Mouse (Mus musculus): ENCODE measurements around the gene Eya3. TPM values are rescaled to one million over a fixed set of nuclear protein-coding genes. Genes with fewer than 3 reads are reported as not detected.
A peak's percentile ranks its signal among the peaks of the same experiment; 100 is the strongest.

The Eya3 gene
- polyA plus RNA-seq, 1 experiment from 2014 or later: 19.9 TPM

GRCm38 (mm10) chr4:132611320-132611719, 27.5 kb upstream of the Eya3 start:
- Histone ChIP-seq H3K9me3 (peaks cover 10% of the 10 kb centered on the region; the same call in 1 of the 2 replicates), H3K4me1 (replicated peaks) (no peaks in the 10 kb centered on the region), H3K4me2 (replicated peaks) (no peak overlapping the region), H3K27ac (no peak overlapping the region), H3K9ac (replicated peaks) (no peak overlapping the region), H3K27me3 (no peaks in the 10 kb centered on the region), H3K4me3 (replicated peaks) (no peak overlapping the region), H3K36me3 (no peaks in the 10 kb centered on the region)
- ATAC-seq: no peak
- WGBS: 88% methylated on average over 8 of the region's 8 CpGs

DNA sequence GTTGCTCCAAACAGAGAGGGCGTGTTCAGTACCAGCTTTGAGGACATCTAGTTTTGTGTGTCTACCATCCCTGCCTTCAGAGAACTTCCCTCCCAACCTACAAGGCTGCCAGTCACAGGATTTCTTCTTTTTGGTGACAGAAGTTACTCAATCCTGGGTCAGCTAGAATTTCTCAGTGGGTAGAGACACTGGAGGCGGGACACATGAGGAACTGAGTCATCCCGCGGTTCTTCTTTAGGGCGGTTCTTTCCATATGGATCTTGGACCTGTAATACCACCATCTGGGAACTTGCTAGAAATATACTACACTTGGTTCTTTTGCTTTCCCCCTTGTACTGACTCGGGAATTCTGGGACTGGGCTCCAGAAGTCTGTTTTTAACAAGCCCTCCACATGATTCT, 20.9 kb upstream of the Eya3 start:
- Histone ChIP-seq H3K9me3 (peaks cover 10% of the 10 kb centered on the region; the same call in 1 of the 2 replicates), H3K9ac (replicated peaks) (no peak overlapping the region), H3K27me3 (no peaks in the 10 kb centered on the region), H3K27ac (no peak overlapping the region), H3K4me2 (replicated peaks) (no peak overlapping the region), H3K4me3 (replicated peaks) (no peak overlapping the region), H3K4me1 (replicated peaks) (no peaks in the 10 kb centered on the region), H3K36me3 (no peaks in the 10 kb centered on the region)
- no peak for ATAC-seq
- WGBS: 89% methylated on average over 6 of the region's 6 CpGs

DNA sequence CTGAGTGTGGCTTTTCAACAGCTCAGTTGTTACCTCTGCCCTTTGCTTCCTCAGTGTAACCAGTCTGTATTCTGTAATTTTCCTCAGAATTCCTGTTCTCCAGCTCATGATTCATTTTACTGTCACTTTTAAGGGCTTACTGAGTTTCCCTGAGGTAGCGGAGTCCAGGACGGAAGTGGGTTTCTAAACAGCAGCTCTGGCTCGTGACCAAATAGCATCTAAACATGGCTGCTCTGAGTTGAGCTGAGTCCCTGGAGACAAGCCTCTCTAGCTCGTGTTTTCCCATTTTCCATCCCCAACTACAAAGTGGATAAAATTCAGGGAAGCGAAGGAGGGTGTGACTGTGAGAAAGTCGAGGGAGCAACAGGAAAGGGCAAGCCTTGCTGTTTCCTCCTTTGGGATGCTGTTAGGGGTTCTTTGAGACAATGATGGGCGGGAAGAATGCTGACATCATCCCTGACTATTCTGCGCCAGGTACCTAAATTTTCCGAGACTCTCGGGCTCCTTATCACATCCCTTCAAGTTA, 19.9 kb upstream of the Eya3 start:
- Histone ChIP-seq H3K4me1 (replicated peaks) (no peaks in the 10 kb centered on the region), H3K9ac (replicated peaks) (no peak overlapping the region), H3K9me3 (peaks cover 10% of the 10 kb centered on the region; the same call in 1 of the 2 replicates), H3K36me3 (no peaks in the 10 kb centered on the region), H3K27ac (no peak overlapping the region), H3K4me2 (replicated peaks) (no peak overlapping the region), H3K27me3 (no peaks in the 10 kb centered on the region), H3K4me3 (replicated peaks) (no peak overlapping the region)
- no peak for ATAC-seq
- WGBS: 88% methylated on average over 10 of the region's 10 CpGs

DNA sequence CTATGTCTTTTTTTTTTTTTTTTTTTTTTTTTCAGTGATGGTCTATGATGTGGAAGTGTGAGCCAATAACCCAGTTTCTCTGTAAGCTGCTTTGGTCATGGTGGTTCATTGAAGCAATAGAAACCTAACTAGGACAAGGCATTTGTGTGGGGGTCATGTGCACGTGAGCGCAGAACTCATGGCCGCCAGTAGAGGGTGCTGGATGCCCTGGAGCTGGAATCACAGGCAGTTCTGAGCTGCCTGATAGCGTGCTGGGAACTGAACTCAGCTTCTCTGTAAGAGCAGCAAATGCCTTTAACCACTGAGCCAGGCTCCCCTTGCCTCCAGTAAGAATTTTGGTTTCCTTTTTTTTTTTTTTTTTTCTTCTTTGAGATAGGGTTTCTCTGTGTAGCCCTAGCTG, 18.7 kb upstream of the Eya3 start:
- no peaks in the 10 kb centered on the region for H3K4me1 ChIP-seq (replicated peaks)
- no peak overlapping the region for H3K9ac ChIP-seq (replicated peaks)
- no peak overlapping the region for H3K4me3 ChIP-seq (replicated peaks)
- H3K27ac ChIP-seq: no peak overlapping the region
- ATAC-seq: no peak
- 90% methylated on average over 4 of the region's 4 CpGs for WGBS
- H3K9me3 ChIP-seq: 0 out of 2 replicates have a peak, but pooled peaks cover 3% of the 10 kb centered on the region
- H3K27me3 ChIP-seq: no peaks in the 10 kb centered on the region
- H3K36me3 ChIP-seq: no peaks in the 10 kb centered on the region
- H3K4me2 ChIP-seq (replicated peaks): no peak overlapping the region

DNA sequence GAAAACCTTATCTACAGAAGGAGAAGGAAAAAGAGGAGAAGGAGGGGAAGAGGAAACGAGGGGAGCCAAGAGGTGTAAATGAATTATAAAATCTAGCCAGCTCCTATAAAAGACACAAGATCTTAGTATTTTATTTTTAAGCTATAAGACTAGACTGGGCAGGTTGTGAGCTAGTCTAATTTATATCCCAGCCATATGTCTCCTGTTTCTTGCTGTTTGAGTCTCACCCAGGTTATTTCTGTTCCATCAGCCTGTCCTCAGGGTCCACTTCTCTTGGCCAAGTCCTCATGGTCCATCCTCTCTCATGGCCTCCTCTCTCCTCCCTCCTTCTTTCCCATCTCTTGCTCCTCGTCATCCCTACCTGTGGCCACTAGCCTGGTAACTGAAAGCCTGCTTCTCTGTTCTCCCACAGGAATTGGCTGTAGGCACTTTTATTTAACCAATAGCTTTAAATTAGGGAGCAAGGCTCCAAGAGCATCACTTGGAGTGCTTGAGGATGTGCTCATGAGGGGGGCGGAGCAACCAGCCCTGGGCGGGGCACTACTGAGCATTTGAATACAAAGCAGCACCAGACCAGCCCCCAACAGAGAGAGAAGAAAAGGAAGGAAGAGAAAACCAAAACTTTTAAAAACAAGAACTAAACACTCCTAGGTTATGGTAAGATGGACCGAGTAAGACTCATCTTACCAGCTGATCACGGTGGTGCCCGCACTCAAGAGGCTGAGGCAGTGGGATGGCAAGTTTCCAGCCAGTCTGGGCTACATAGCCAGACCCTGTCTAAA, 17.3 kb upstream of the Eya3 start:
- no peak overlapping the region for H3K4me2 ChIP-seq (replicated peaks)
- no peaks in the 10 kb centered on the region for H3K27me3 ChIP-seq
- H3K9ac ChIP-seq (replicated peaks): no peak overlapping the region
- no peak overlapping the region for H3K4me3 ChIP-seq (replicated peaks)
- no peaks in the 10 kb centered on the region for H3K36me3 ChIP-seq
- H3K27ac ChIP-seq: no peak overlapping the region
- no peak for ATAC-seq
- no peaks in the 10 kb centered on the region for H3K9me3 ChIP-seq
- H3K4me1 ChIP-seq (replicated peaks): no peaks in the 10 kb centered on the region
- 74% methylated on average over 7 of the region's 7 CpGs for WGBS

GRCm38 (mm10) chr4:132624034-132624657, 14.6 kb upstream of the Eya3 start:
- Histone ChIP-seq H3K27me3 (no peaks in the 10 kb centered on the region), H3K4me1 (replicated peaks) (no peaks in the 10 kb centered on the region), H3K36me3 (no peaks in the 10 kb centered on the region), H3K9me3 (no peaks in the 10 kb centered on the region), H3K9ac (replicated peaks) (no peak overlapping the region), H3K4me2 (replicated peaks) (no peak overlapping the region), H3K4me3 (replicated peaks) (no peak overlapping the region), H3K27ac (no peak overlapping the region)
- no peak for ATAC-seq
- 89% methylated on average over 5 of the region's 5 CpGs for WGBS

DNA sequence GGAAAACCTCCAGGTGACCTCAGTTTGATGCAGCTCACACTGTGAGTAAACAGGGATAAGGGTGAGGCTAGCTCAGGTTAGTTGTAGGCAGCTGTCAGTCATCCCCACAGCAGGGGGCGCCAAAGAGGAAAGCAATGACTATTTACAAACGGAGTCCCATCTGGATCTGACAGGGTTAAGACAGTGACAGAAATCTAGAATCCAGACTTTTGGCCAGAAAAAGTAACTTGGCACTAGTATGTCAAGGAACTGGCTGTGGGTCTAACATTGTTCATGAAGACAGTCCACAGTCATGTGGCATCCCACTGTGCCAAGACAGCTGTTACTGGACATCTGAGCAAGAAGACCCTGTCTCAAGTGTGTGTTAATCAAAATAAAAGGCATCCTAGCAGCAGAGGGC, 10.0 kb upstream of the Eya3 start:
- no peaks in the 10 kb centered on the region for H3K36me3 ChIP-seq
- WGBS: 11% methylated on average over 2 of the region's 2 CpGs
- H3K4me3 ChIP-seq (replicated peaks): no peak overlapping the region
- no peak overlapping the region for H3K4me2 ChIP-seq (replicated peaks)
- no peaks in the 10 kb centered on the region for H3K9me3 ChIP-seq
- ATAC-seq: no peak
- H3K27ac ChIP-seq: no peak overlapping the region
- H3K27me3 ChIP-seq: no peaks in the 10 kb centered on the region
- H3K9ac ChIP-seq (replicated peaks): no peak overlapping the region
- H3K4me1 ChIP-seq (replicated peaks): no peaks in the 10 kb centered on the region

- ATAC-seq: no peak
- no peak overlapping the region for H3K4me2 ChIP-seq (replicated peaks)
- WGBS: 92% methylated on average over 2 of the region's 2 CpGs
- no peaks in the 10 kb centered on the region for H3K9me3 ChIP-seq
- H3K27me3 ChIP-seq: no peaks in the 10 kb centered on the region
- no peak overlapping the region for H3K27ac ChIP-seq
- no peak overlapping the region for H3K9ac ChIP-seq (replicated peaks)
- peaks cover 20% of the 10 kb centered on the region for H3K4me1 ChIP-seq (replicated peaks)
- no peak overlapping the region for H3K4me3 ChIP-seq (replicated peaks)
- H3K36me3 ChIP-seq: no peaks in the 10 kb centered on the region
Measured at GRCm38 (mm10) chr4:132635971-132636370, 2.8 kb upstream of the Eya3 start.

DNA sequence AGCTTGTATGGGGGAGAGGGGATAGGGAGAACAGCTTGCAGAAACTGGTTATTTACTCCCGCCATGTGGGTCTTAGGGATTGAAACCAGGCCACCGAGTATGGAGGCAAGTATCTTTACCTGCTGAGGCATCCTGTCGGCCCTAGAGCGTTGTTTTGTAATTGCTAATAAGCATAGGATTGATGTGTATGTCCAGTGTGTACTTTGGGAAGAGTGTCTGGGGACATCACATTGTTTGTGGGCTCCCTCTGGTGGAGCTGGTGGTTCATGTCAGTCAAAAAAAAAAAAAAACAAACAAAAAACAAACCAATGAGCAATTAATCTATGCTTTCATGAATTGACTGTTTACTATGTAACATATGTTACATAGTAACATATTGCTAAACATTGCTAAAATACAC, 2.2 kb upstream of the Eya3 start:
- H3K36me3 ChIP-seq: 0 out of 2 replicates have a peak, but pooled peaks cover 2% of the 10 kb centered on the region
- H3K27me3 ChIP-seq: no peaks in the 10 kb centered on the region
- 55% methylated on average over 4 of the region's 4 CpGs for WGBS
- no peaks in the 10 kb centered on the region for H3K9me3 ChIP-seq
- H3K27ac ChIP-seq: no peak overlapping the region
- ATAC-seq: no peak
- no peak overlapping the region for H3K4me2 ChIP-seq (replicated peaks)
- no peak overlapping the region for H3K9ac ChIP-seq (replicated peaks)
- peaks cover 20% of the 10 kb centered on the region for H3K4me1 ChIP-seq (replicated peaks)
- no peak overlapping the region for H3K4me3 ChIP-seq (replicated peaks)

DNA sequence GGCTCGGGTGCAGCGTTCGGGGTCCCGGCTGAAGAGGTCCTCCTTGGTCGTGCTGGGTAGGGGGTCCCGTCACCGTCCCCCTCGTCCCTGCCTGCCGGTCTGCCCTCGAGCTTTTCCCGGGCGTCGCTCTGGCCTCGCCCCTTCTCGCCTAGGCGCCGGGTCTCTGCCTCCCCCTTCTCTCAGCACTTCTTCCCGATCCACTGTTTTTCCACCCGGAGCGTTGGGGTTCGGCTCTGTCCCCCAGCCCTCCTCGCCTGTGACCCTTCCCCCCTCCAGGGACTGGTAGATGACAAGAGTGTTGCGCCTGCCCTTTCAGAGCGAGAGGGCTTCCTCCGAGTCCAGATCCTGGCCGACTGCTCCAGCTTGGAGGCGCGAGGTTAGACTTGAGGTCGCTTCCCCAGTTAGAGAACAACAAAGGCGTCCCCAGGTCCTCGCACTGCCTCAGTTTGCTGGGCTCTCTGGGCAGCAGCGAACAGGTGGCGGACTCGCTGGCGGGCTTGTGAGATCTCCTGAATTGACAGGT, 465 bp downstream of the Eya3 start:
- ATAC-seq: no peak; the same call in 1 of the 2 replicates

GRCm38 (mm10) chr4:132647439-132647838, 8.7 kb downstream of the Eya3 start:
- Histone ChIP-seq H3K4me1 (replicated peaks) (0 out of 2 replicates have a peak, but pooled peaks cover 6% of the 10 kb centered on the region), H3K4me3 (replicated peaks) (no peak overlapping the region), H3K36me3 (peaks cover 1% of the 10 kb centered on the region; the same call in 1 of the 2 replicates), H3K27ac (no peak overlapping the region), H3K4me2 (replicated peaks) (no peak overlapping the region), H3K27me3 (no peaks in the 10 kb centered on the region), H3K9ac (replicated peaks) (no peak overlapping the region), H3K9me3 (no peaks in the 10 kb centered on the region)
- WGBS: 79% methylated on average over 7 of the region's 7 CpGs
- ATAC-seq: no peak

More for the DNA sequence above, 465 bp downstream of the Eya3 start:
- H3K27ac ChIP-seq: peak overlapping the region; percentile 90
- under 1% methylated on average over 35 of the region's 35 CpGs for WGBS
- H3K9ac ChIP-seq (replicated peaks): peak overlapping the region; percentile 95
- H3K36me3 ChIP-seq: peaks cover 12% of the 10 kb centered on the region
- no peaks in the 10 kb centered on the region for H3K9me3 ChIP-seq
- no peaks in the 10 kb centered on the region for H3K27me3 ChIP-seq
- H3K4me3 ChIP-seq (replicated peaks): peak overlapping the region; percentile 99
- peak overlapping the region; percentile 97 for H3K4me2 ChIP-seq (replicated peaks)
- peaks cover 20% of the 10 kb centered on the region for H3K4me1 ChIP-seq (replicated peaks)
